Mouse (Mus musculus): ENCODE data around the gene Scgb2b27. TPM values are rescaled to one million over a fixed set of nuclear protein-coding genes. Genes with fewer than 3 reads are reported as not detected.
"Not testable (repeated sequence)": the region's sequence is repeated elsewhere in the genome, so short reads cannot be mapped to it uniquely, and the experiment has no call there.

Gene Scgb2b27
- polyA plus RNA-seq (2016; fragmentation: Nextera tagmentation; extraction: Ambion mirVana) = not detected in 2 replicates

- DNase-seq (ENCODE audit: extremely low spot score, low spot score) = no peak
- no peaks in the 10 kb centered on the region for H3K4me1 ChIP-seq
- WGBS = 85% methylated on average over 4 of the region's 4 CpGs
- H3K27me3 ChIP-seq (ENCODE audit: poor library complexity, severe bottlenecking) = no peaks in the 10 kb centered on the region
- no peak within 1 kb of the TSS for H3K27ac ChIP-seq
- H3K36me3 ChIP-seq (replicated peaks) = no peaks in the 10 kb centered on the region
- no peak within 1 kb of the TSS for H3K4me3 ChIP-seq
- H3K9me3 ChIP-seq = peaks cover 81% of the 10 kb centered on the region
Observed at GRCm38 (mm10) chr7:34013842-34014241, at the start of gene Scgb2b27. Gene Scgb2b27 (minus strand): TSS chr7:34013942.

GRCm38 (mm10) chr7:34036076-34036815 is 22.5 kb upstream of the Scgb2b27 start:
- H3K36me3 ChIP-seq (replicated peaks); DNase-seq (ENCODE audit: extremely low spot score, low spot score); H3K4me1 ChIP-seq; H3K27ac ChIP-seq; H3K4me3 ChIP-seq; H3K27me3 ChIP-seq (ENCODE audit: poor library complexity, severe bottlenecking): not testable (repeated sequence)
- WGBS = 92% methylated on average over 11 of the region's 11 CpGs
- H3K9me3 ChIP-seq = peaks cover 76% of the 10 kb centered on the region

- not testable (repeated sequence) for H3K4me1 ChIP-seq; DNase-seq (ENCODE audit: extremely low spot score, low spot score); H3K27me3 ChIP-seq (ENCODE audit: poor library complexity, severe bottlenecking); H3K36me3 ChIP-seq (replicated peaks); H3K27ac ChIP-seq; H3K4me3 ChIP-seq
- 88% methylated on average over 4 of the region's 4 CpGs for WGBS
- H3K9me3 ChIP-seq = peaks cover 83% of the 10 kb centered on the region
Observed at GRCm38 (mm10) chr7:34034579-34034978, 20.8 kb upstream of the Scgb2b27 start.

GRCm38 (mm10) chr7:34030026-34030425 is 16.3 kb upstream of the Scgb2b27 start:
- Histone ChIP-seq H3K4me1 (no peaks in the 10 kb centered on the region), H3K27me3 (ENCODE audit: poor library complexity, severe bottlenecking) (no peaks in the 10 kb centered on the region), H3K27ac (no peak overlapping the region), H3K4me3 (no peak overlapping the region), H3K9me3 (peaks cover 92% of the 10 kb centered on the region), H3K36me3 (replicated peaks) (no peaks in the 10 kb centered on the region)
- WGBS = 95% methylated on average over 11 of the region's 11 CpGs
- no peak for DNase-seq (ENCODE audit: extremely low spot score, low spot score)

- peaks cover 93% of the 10 kb centered on the region for H3K9me3 ChIP-seq
- not testable (repeated sequence) for H3K4me1 ChIP-seq; H3K4me3 ChIP-seq; H3K36me3 ChIP-seq (replicated peaks); H3K27ac ChIP-seq; DNase-seq (ENCODE audit: extremely low spot score, low spot score); H3K27me3 ChIP-seq (ENCODE audit: poor library complexity, severe bottlenecking)
- 87% methylated on average over 9 of the region's 9 CpGs for WGBS
Observed at GRCm38 (mm10) chr7:34027202-34027601, 13.5 kb upstream of the Scgb2b27 start.

- H3K36me3 ChIP-seq (replicated peaks) = no peaks in the 10 kb centered on the region
- H3K4me3 ChIP-seq = no peak overlapping the region
- peaks cover 91% of the 10 kb centered on the region for H3K9me3 ChIP-seq
- no peaks in the 10 kb centered on the region for H3K4me1 ChIP-seq
- H3K27ac ChIP-seq = no peak overlapping the region
- WGBS = 92% methylated on average over 4 of the region's 4 CpGs
- H3K27me3 ChIP-seq (ENCODE audit: poor library complexity, severe bottlenecking) = no peaks in the 10 kb centered on the region
- no peak for DNase-seq (ENCODE audit: extremely low spot score, low spot score)
Observed at GRCm38 (mm10) chr7:34025641-34026040, 11.9 kb upstream of the Scgb2b27 start.

GRCm38 (mm10) chr7:34021183-34021582 is 7.4 kb upstream of the Scgb2b27 start, which contains the start of gene Scgb1b27:
Gene Scgb1b27 (plus strand): TSS chr7:34021483.
- not testable (repeated sequence) for DNase-seq (ENCODE audit: extremely low spot score, low spot score); H3K4me1 ChIP-seq; H3K27ac ChIP-seq; H3K4me3 ChIP-seq; H3K36me3 ChIP-seq (replicated peaks); H3K27me3 ChIP-seq (ENCODE audit: poor library complexity, severe bottlenecking)
- peaks cover 78% of the 10 kb centered on the region for H3K9me3 ChIP-seq
- 84% methylated on average over 1 of the region's 1 CpGs for WGBS

GRCm38 (mm10) chr7:33982281-33982680 is 31.5 kb downstream of the Scgb2b27 start:
- H3K4me3 ChIP-seq; DNase-seq (ENCODE audit: extremely low spot score, low spot score); H3K27ac ChIP-seq; H3K27me3 ChIP-seq (ENCODE audit: poor library complexity, severe bottlenecking); H3K4me1 ChIP-seq; H3K36me3 ChIP-seq (replicated peaks): not testable (repeated sequence)
- H3K9me3 ChIP-seq = peaks cover 33% of the 10 kb centered on the region
- 32% methylated on average over 8 of the region's 9 CpGs for WGBS

Other genes with a start within 250 kb of the Scgb2b27 start
- gene Scgb2b26, start 68.9 kb downstream of the Scgb2b27 start, polyA plus RNA-seq (2016; fragmentation: Nextera tagmentation; extraction: Ambion mirVana) = not detected in 2 replicates
- not detected in 2 replicates for gene Scgb1b27, start 7.5 kb upstream of the Scgb2b27 start, polyA plus RNA-seq (2016; fragmentation: Nextera tagmentation; extraction: Ambion mirVana)
- gene Scgb1b30, start 81.5 kb upstream of the Scgb2b27 start, polyA plus RNA-seq (2016; fragmentation: Nextera tagmentation; extraction: Ambion mirVana) = not detected in 2 replicates
- gene Wtip, start 119.3 kb upstream of the Scgb2b27 start, polyA plus RNA-seq (2016; fragmentation: Nextera tagmentation; extraction: Ambion mirVana) = 4.5 and 5.4 TPM in 2 replicates
- 296 and 309 TPM in 2 replicates for gene Uba2, start 155.7 kb upstream of the Scgb2b27 start, polyA plus RNA-seq (2016; fragmentation: Nextera tagmentation; extraction: Ambion mirVana)
- gene Pdcd2l, start 182.7 kb upstream of the Scgb2b27 start, polyA plus RNA-seq (2016; fragmentation: Nextera tagmentation; extraction: Ambion mirVana) = 74.9 and 81.9 TPM in 2 replicates
- gene Gpi1, start 216.4 kb upstream of the Scgb2b27 start, polyA plus RNA-seq (2016; fragmentation: Nextera tagmentation; extraction: Ambion mirVana) = 439 and 441 TPM in 2 replicates
- gene Gm6096, start 237.1 kb upstream of the Scgb2b27 start, polyA plus RNA-seq (2016; fragmentation: Nextera tagmentation; extraction: Ambion mirVana) = not detected in 2 replicates

All from forebrain, embryonic 10.5 days (tissue).